Mouse (Mus musculus) small intestine, adult 2 months (tissue): ENCODE data around the gene Irf1.

Experiments used
- CTCF ChIP-seq: fragments of 200-500 bp; IDR thresholded peaks from 2 replicates; pipeline ENCODE4 v1.5.1; 2012; ENCODE audit warnings: low read depth, mild to moderate bottlenecking, control low read depth, inconsistent platforms, low read length, moderate library complexity, mixed read lengths; ENCODE audit not compliant: insufficient replicate concordance, insufficient read length; ENCODE audit errors: extremely low read depth
- POLR2A ChIP-seq: fragments of 200-500 bp; IDR thresholded peaks from 2 replicates; pipeline ENCODE4 v1.6.1; 2012; ENCODE audit warnings: low read depth, mild to moderate bottlenecking, control low read depth, inconsistent platforms, low read length, moderate library complexity

GRCm38 (mm10) chr11:53778455-53778854 lies 8.6 kb downstream of the Irf1 start:
- TF ChIP-seq POLR2A = no peak
- no peak for TF ChIP-seq CTCF
